Mouse (Mus musculus) liver, embryonic 14.5 days (tissue): ENCODE data around the gene Inca1.

Experiments
- CTCF ChIP-seq: IDR thresholded peaks from 2 replicates; pipeline ENCODE4 v1.5.1; 2016; ENCODE audit warnings: antibody characterized with exemption, low read depth, control low read depth
- EP300 ChIP-seq: IDR thresholded peaks from 2 replicates; pipeline ENCODE4 v1.6.1; 2016; ENCODE audit warnings: antibody characterized with exemption, low read depth

GRCm38 (mm10) chr11:70730427-70731038 lies 30.6 kb upstream of the Inca1 start:
- TF ChIP-seq EP300 (no peak), CTCF (no peak)
